Mouse (Mus musculus) cerebellum, postnatal 10 days (tissue): ENCODE results near the gene Gabpa.

Experiments used
- DNase-seq, 2 experiments: peaks; one replicate each; pipeline ENCODE4 v3.0.0; 2021; ENCODE audit warnings: mixed read lengths in 2 of 2

The Gabpa gene

GRCm38 (mm10) chr16:84834745-84835440 lies at the start of gene Gabpa:
Gene Gabpa (plus strand): TSS chr16:84834925.
- peak; percentile 92 to 94 for DNase-seq

GRCm38 (mm10) chr16:84784966-84785365 lies 49.8 kb upstream of the Gabpa start:
- no peak for DNase-seq

- DNase-seq = no peak
Observed at GRCm38 (mm10) chr16:84790595-84791165, 44.0 kb upstream of the Gabpa start.

- DNase-seq = no peak
Observed at GRCm38 (mm10) chr16:84793401-84793800, 41.3 kb upstream of the Gabpa start.

- DNase-seq = no peak
Observed at GRCm38 (mm10) chr16:84795337-84795736, 39.4 kb upstream of the Gabpa start.

GRCm38 (mm10) chr16:84796678-84797077 lies 38.0 kb upstream of the Gabpa start:
- no peak for DNase-seq

DNA sequence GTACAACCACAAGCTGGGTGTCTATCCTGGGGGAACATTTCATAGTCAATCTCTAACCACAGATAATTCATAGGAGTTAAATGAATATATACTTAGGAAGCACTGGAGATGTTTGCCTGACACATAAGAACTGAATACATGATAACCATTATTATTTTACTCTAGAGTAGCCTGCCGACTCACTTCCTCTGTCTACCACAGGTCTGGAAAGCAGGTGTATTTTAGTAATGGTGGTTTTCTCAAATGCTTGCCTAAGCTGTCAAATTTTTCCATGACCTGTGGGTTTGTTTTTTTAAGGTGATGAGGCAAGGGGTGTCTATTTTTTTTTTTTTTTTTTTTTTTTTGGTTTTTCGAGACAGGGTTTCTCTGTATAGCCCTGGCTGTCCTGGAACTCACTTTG lies 34.7 kb upstream of the Gabpa start:
- no peak for DNase-seq

DNA sequence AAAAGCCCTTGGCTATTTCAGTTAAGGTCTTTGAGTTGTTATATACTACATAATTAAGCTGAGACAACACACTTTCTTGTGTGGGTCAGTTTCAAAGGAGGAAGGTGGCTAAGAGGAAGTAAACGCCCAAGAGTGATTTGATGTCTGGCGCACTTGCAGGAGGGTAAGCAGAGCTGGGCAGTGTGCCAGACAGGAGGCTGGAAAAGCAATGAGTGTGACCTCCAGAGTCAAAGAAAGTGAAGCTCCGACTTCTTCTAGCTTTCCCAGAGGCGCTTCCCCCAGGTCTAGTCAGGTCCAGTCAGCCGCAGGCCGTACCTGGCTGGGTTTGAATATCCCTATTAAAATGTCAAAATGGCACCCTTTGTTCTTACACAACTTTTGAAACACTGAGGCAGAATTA lies 32.5 kb upstream of the Gabpa start:
- DNase-seq = peak; percentile 15 to 22

DNA sequence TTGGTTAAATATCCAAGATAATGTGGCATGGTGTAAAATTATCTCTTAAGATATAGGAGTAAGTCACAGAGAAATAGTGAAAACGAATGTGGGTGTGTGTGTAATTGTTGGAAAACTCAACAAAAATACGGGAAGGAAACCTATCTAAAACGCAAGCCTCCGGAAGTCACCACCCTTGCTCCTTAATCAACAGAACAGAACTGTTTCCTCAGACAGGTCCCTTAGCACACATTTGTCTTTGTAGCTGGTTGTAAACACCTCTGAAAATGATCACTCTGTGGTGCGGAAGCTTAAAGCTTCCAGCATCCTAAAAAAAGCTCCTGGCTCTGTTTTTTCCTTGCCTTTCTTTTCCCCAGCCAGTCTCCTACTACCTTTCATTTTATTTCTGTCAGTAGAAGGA lies 29.9 kb upstream of the Gabpa start:
- DNase-seq = no peak

GRCm38 (mm10) chr16:84806175-84806574 lies 28.6 kb upstream of the Gabpa start:
- DNase-seq = no peak

DNA sequence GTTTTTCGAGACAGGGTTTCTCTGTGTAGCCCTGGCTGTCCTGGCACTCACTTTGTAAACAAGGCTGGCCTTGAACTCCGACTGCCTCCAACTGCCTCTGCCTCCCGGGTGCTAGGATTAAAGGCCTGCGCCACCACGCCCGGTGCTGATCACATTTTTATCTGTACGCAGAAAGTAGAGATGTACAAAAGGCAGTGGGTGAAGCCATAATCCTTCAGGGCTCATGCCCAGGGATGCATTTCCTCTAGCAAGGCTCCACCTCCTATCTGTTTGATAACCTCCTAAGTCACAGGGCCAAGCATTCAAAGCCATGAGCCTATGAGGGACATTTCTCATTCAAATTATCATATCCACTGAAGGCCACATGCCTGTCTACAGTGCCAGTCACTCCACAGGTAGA lies 26.9 kb upstream of the Gabpa start:
- no peak for DNase-seq

DNA sequence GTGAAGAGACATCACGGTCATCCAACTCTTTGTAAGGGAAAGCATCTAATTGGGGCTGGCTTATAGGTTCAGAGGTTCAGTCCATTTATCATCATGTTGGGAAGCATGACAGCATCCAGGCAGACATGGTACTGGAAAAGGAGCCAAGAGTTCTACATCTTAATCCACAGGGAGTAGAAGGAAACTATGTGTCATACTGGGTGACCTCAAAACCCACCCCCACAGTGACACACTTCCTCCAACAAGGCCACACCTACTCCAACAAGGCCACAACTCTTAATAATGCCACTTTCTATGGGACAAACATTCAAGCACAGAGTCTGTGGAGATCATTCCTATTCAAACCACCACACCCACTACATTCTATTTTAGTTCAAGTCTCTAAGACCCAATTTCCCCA lies 24.5 kb upstream of the Gabpa start:
- DNase-seq = no peak

GRCm38 (mm10) chr16:84813852-84814251 lies 20.9 kb upstream of the Gabpa start:
- DNase-seq = no peak

GRCm38 (mm10) chr16:84814511-84814910 lies 20.2 kb upstream of the Gabpa start:
- DNase-seq = no peak

DNA sequence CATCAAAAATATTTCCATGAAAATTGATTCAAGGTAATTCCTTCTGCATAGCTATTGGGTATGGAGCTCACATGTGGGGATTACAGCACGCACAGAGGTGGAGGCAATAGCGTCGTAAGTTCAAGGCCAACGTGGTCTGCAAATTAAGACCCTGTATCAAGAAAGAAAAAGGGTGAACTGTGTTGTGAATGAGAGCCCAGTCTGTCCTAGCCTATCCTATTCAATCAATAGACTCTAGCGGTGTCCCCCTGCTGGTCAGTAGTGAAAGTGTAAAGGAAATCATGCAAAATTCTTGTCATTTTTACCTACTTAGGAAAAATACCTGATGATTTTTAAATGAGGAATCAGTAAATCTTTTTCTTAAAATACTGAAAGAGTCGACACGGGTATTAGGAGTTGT lies 17.3 kb upstream of the Gabpa start:
- peak; percentile 66 to 76 for DNase-seq

DNA sequence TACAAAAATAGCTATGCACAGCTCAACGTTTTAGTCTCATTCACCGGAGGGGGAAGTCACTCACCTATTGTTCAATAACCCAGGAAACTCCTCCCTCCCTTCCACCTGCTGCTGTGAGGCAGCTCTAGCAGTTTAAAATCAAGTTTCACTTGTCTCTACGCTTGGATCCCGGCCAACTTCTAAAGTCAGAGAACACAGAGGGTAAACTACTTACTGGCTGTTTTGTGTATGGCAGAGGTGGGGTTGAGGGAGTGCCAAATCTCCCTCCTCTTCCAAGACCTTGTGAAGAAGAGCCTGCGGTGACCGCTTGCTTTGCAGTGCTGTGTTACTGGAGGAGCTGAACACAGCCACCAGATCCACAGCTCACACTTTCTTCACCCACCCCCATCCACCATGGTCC lies 9.7 kb upstream of the Gabpa start:
- DNase-seq = peak; percentile 23 to 28

- DNase-seq = peak; percentile 5 to 9
Observed at GRCm38 (mm10) chr16:84831696-84832095, 3.0 kb upstream of the Gabpa start.

GRCm38 (mm10) chr16:84832736-84833135 lies 2.0 kb upstream of the Gabpa start:
- peak; percentile 91 to 93 for DNase-seq

- DNase-seq = no peak
Observed at GRCm38 (mm10) chr16:84834344-84834743, 381 bp upstream of the Gabpa start.

- DNase-seq = peak; percentile 87 to 91
Observed at GRCm38 (mm10) chr16:84835441-84835822, 707 bp downstream of the Gabpa start, which contains the start of gene Atp5j. Gene Atp5j (minus strand): TSS chr16:84835625.

- DNase-seq = no peak
Observed at GRCm38 (mm10) chr16:84835823-84836743, 1.4 kb downstream of the Gabpa start.

DNA sequence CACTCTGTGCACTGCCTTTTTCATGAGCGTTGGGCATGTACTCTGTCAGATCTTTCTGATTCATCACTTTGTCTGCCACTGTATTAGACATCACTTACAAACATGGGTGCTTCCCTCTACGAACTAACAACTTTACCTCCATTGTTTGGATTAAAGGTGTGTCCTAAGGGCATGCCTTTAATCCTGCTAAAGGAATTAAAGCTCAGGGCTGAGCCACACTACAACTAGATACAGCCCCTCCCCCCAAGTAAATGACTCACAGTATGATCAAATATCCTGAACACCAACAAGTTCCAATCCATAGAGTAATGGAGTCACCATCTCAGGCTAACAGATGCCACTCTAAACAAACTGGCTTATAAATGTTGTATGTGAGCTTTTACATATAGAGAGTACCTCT lies 3.9 kb downstream of the Gabpa start:
- DNase-seq = no peak

DNA sequence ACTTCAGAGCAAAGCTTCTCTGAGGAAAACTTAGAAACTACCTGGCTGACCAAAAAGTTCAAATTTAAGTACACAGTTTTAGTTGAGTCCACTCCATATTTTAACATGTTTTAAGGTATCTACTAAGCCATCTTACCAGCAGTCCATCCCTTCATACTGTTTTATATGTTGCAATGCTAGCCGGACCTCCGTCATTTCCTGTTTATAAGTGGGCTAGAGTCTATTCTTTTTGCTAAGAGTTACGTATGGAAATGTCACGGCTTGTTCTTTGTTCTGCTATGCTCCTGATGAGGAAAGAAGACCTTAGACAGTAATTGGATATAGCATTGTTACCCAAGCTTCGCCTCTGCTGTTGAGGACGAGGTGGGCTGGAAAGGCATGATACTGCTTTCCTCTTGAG lies 18.8 kb downstream of the Gabpa start:
- no peak for DNase-seq

DNA sequence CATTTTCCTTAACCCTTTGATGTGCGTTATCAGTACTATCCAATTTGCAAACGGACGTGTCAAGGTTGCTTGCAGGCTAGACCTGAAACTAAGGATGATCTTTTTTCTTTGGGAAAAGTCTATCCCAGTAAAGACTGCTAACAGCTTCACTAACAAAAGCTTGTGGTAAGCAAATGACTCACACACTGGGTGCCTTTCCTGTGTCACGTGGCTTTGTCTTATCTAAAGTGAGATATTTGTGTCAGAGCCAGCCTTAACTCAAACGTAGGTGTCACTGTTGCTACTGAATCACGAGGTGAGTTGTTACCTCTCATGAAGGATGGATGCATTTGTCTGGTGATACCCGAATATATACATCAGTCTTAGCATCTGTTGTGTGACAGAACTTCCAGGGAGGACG lies 29.9 kb downstream of the Gabpa start:
- DNase-seq = no peak
